Mouse (Mus musculus) embryonic facial prominence, embryonic 13.5 days (tissue): Measurements from ENCODE around the gene Dnajc28. TPM values are rescaled to one million over a fixed set of nuclear protein-coding genes. Genes with fewer than 3 reads are reported as not detected.

Experiments used
- ATAC-seq: fragments of 200-750 bp; cut with Nextera tagmentation; 2 replicates; pipeline ENCODE4 v1.8.0; 2017; ENCODE audit warnings: low read depth; ENCODE audit not compliant: insufficient number of reproducible peaks, insufficient read depth, low FRiP score, low TSS enrichment
- H3K27ac ChIP-seq: fragments of 300-500 bp; sonication (generic); 2 replicates; pipeline ENCODE4 v1.5.1; 2015; ENCODE audit warnings: moderate library complexity, mild to moderate bottlenecking, inconsistent platforms
- H3K27me3 ChIP-seq: fragments of 300-500 bp; sonication (generic); 2 replicates; pipeline ENCODE4 v1.6.1; 2015; ENCODE audit warnings: mild to moderate bottlenecking, inconsistent platforms
- H3K36me3 ChIP-seq: fragments of 300-500 bp; sonication (generic); 2 replicates; pipeline ENCODE4 v1.6.1; 2015; ENCODE audit warnings: mild to moderate bottlenecking, inconsistent platforms
- H3K4me1 ChIP-seq: fragments of 300-500 bp; sonication (generic); 2 replicates; pipeline ENCODE4 v1.6.1; 2015; ENCODE audit warnings: inconsistent platforms
- H3K4me2 ChIP-seq: fragments of 300-500 bp; sonication (generic); 2 replicates; pipeline ENCODE4 v1.6.1; 2015; ENCODE audit warnings: moderate library complexity, mild to moderate bottlenecking, inconsistent platforms
- H3K4me3 ChIP-seq: fragments of 300-500 bp; sonication (generic); 2 replicates; pipeline ENCODE4 v1.5.1; 2015; ENCODE audit warnings: mild to moderate bottlenecking, inconsistent platforms
- H3K9ac ChIP-seq: fragments of 300-500 bp; sonication (generic); 2 replicates; pipeline ENCODE4 v1.6.1; 2015; ENCODE audit warnings: mild to moderate bottlenecking, inconsistent platforms
- H3K9me3 ChIP-seq: fragments of 300-500 bp; sonication (generic); 2 replicates; pipeline ENCODE4 v1.6.1; 2016; ENCODE audit warnings: inconsistent platforms
- WGBS: fragments of 180-500 bp; shearing (Covaris S2); methylation state at CpG from one replicate; pipeline ENCODE4 v1.1.7; 2015; ENCODE audit warnings: mixed read lengths; 5-methylcytosine and 5-hydroxymethylcytosine counted together
- polyA plus RNA-seq: library from polyadenylated mRNA; unstranded; fragments of >200 nt; fragmentation: Nextera tagmentation; extraction: Ambion mirVana; gene quantifications from 2 replicates; pipeline ENCODE4 v1.2.1, GENCODE M21; 2015

Gene Dnajc28
- polyA plus RNA-seq, 1 experiment from 2014 or later: 3.5 TPM

DNA sequence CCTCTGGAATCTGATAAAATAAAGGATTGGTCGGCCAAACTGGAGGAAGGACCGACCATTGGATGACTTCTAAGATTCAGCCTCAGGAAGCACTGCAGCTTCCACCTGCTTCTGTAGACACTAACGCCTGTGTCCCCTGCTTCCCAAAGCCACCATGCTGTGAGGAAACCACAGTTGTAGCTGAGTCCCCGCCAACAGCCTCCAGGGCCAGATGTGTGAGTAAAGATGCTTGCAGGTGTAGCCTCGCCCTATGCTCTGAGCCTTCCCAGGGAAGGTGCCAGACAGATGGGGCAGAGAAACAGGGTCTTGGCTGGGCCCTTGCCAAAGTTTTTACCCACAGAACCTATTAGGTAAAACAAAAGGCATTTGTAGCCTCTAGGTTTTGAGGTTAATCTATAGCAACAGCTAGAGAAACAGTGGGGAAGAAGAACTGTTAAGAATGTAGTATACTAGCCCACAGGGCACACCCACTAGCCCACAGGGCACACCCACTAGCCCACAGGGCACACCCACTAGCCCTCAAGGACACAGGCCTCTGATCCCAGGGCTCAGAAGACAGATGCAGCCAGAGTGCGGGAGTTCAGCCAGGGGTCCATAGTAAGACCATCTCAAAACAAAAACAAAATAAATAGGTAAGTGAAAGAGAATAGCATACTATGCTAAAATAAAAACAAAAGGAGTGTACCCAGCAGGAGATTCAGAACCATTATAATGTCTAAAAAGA lies 30.9 kb downstream of the Dnajc28 start:
- H3K9ac ChIP-seq: no peak overlapping the region
- peaks cover 1% of the 10 kb centered on the region for H3K4me1 ChIP-seq
- H3K4me3 ChIP-seq: no peak overlapping the region
- no peaks in the 10 kb centered on the region for H3K9me3 ChIP-seq
- no peaks in the 10 kb centered on the region for H3K27me3 ChIP-seq
- no peak for ATAC-seq
- no peak overlapping the region for H3K4me2 ChIP-seq
- peaks cover 18% of the 10 kb centered on the region for H3K36me3 ChIP-seq
- no peak overlapping the region for H3K27ac ChIP-seq
- WGBS: 56% methylated on average over 6 of the region's 6 CpGs

DNA sequence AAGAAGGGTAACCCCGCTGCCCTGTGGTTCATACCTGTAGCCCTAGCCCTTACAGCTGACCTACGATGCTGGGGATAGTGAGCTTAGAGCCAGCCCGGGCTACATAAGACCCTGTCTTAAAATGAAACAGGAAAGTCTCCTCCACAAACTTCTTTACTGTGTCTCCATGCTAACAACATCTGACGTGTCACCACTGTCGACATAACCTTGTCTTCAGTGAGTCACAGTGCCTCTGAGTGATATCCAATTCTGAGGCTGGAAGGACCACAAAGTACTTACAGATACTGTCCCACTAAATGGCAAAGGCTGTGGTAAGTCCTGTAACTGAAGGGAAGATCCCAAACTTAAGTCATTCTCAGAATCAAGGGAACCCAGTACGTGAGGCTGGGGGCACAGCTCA lies 32.6 kb downstream of the Dnajc28 start:
- Histone ChIP-seq H3K36me3 (peaks cover 22% of the 10 kb centered on the region), H3K9ac (no peak overlapping the region), H3K4me3 (no peak overlapping the region), H3K9me3 (no peaks in the 10 kb centered on the region), H3K4me2 (no peak overlapping the region), H3K27ac (no peak overlapping the region), H3K4me1 (no peaks in the 10 kb centered on the region; the same call in 1 of the 2 replicates), H3K27me3 (no peaks in the 10 kb centered on the region)
- no peak for ATAC-seq
- WGBS: 89% methylated on average over 6 of the region's 6 CpGs

DNA sequence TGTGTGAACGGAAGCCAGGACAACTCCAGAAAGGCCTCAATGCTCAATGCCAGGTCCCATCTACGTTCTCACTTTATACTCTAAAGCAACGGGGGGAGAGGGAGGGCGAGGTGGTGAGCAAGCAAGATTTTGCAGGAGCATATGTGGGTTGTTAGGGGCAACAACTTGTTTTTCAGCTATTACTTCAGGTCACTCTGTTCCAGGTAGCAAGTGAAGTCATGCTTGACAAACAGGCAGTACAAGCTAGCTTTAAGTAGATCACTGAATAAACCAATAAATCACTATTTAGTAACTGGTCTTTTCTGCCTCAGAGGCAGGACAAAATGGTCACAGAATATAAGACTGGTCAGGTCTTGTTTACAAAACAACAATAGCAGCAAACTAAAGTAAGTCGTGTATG lies 33.2 kb downstream of the Dnajc28 start:
- WGBS: 90% methylated on average over 5 of the region's 5 CpGs
- no peak for ATAC-seq

DNA sequence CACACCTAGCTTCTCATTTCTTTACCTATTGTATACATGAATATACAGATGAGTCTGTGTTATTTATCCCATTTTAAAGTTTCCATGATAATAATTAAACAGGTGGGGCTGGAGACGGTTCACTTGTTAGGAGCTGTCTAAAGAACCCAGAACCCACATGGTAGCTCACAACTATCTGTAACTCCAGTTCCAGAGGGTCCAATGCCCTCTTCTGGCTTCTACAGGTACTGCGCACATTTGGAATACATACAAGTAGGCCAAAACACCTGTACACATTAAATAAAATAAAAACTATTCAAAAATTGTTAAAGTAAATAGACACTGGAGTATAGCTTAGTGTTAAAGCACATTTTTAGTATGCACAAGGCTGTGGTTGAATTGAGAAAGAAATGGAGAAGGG lies 36.5 kb downstream of the Dnajc28 start:
- Histone ChIP-seq H3K4me2 (no peak overlapping the region), H3K27me3 (no peaks in the 10 kb centered on the region), H3K9ac (no peak overlapping the region), H3K27ac (no peak overlapping the region), H3K4me1 (no peaks in the 10 kb centered on the region), H3K9me3 (no peaks in the 10 kb centered on the region), H3K36me3 (peaks cover 30% of the 10 kb centered on the region), H3K4me3 (no peak overlapping the region)
- no peak for ATAC-seq
- 62% methylated on average over 2 of the region's 2 CpGs for WGBS

More for the DNA sequence above, 33.2 kb downstream of the Dnajc28 start:
- no peaks in the 10 kb centered on the region; the same call in 1 of the 2 replicates for H3K4me1 ChIP-seq
- no peaks in the 10 kb centered on the region for H3K27me3 ChIP-seq
- H3K27ac ChIP-seq: no peak overlapping the region
- H3K36me3 ChIP-seq: peaks cover 26% of the 10 kb centered on the region
- H3K4me3 ChIP-seq: no peak overlapping the region
- no peak overlapping the region for H3K4me2 ChIP-seq
- H3K9me3 ChIP-seq: no peaks in the 10 kb centered on the region
- no peak overlapping the region for H3K9ac ChIP-seq

DNA sequence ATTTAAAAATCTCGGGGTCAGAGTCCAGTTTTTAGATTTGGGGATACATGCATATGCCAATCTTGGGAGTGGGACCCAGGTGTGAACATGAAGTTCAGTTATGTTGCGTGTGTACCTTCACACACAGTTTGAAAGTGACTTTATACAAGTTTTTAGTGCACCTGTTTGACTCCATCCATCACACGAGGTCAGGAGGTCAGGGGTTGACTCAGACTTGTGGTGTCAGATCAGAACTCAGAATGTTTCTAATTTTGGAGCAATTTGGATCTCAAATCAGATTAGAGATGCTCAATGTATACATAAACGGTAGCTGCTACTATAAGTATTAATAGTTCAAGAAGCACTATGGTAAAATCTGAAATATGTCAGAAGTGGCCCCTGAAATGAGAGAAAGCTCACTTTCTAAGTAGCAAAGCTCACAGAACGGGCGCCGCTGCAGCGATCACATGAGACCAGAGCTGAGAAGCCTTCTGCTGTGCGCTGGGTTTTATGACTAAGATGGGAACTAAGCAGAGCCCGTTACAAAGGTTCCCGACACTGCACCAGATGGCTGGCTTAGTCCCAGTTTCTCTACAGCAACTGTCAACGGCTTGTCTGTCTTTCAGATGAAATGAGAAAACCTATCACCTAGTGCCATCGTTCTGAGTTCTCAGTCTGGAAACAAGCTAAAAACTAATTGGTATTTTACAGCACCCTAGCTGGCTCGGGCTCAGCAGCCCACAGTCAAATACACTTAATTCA lies 39.7 kb downstream of the Dnajc28 start:
- no peaks in the 10 kb centered on the region for H3K4me1 ChIP-seq
- no peak overlapping the region for H3K27ac ChIP-seq
- no peak for ATAC-seq
- no peaks in the 10 kb centered on the region for H3K27me3 ChIP-seq
- no peak overlapping the region for H3K4me3 ChIP-seq
- no peak overlapping the region for H3K4me2 ChIP-seq
- no peak overlapping the region for H3K9ac ChIP-seq
- no peaks in the 10 kb centered on the region for H3K9me3 ChIP-seq
- 75% methylated on average over 14 of the region's 14 CpGs for WGBS
- H3K36me3 ChIP-seq: peaks cover 32% of the 10 kb centered on the region

DNA sequence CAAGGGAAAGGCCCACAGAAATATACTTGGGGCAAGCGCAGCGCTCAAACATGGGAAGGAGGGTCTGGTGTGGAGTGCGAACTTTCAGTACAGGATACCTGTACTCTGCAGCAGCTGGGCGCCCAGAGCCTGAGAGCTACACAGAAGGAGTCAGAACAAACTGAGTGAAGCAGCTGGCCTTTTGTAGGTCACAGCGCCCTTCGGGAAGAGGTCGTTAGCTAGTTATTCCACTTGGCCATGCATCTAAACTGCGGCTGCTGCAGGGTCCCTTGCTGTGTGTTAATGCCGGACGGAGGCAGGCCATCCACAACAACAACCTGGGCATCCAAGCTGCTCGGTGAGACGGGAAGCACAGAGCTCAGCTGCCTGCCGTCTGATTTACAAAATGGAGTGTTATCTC lies 43.7 kb downstream of the Dnajc28 start:
- H3K4me2 ChIP-seq: no peak overlapping the region
- no peaks in the 10 kb centered on the region for H3K27me3 ChIP-seq
- no peak for ATAC-seq
- H3K9me3 ChIP-seq: no peaks in the 10 kb centered on the region
- H3K27ac ChIP-seq: no peak overlapping the region
- H3K36me3 ChIP-seq: peaks cover 33% of the 10 kb centered on the region
- H3K9ac ChIP-seq: no peak overlapping the region
- 79% methylated on average over 13 of the region's 13 CpGs for WGBS
- H3K4me1 ChIP-seq: no peaks in the 10 kb centered on the region
- H3K4me3 ChIP-seq: no peak overlapping the region

DNA sequence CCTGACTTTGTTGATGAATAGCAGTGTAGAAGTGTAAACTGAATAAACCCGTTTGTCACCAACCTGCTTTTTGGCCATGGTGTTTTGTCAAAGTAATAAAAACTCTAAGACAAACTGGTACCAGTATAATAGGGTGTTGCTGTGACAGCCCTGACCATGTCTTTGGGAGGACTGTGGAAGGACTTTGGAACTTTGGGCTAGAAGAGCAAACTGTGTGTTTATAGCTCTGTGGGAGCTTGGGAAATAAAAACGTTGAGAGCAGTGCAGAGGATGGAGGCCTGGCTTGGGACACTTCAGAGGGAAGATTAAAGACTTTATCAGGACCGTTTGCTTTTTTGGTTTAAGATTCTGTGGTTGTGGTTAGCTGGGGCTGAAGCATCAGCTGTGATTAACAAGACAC lies 47.7 kb downstream of the Dnajc28 start:
- Histone ChIP-seq H3K27me3 (no peaks in the 10 kb centered on the region), H3K4me3 (no peak overlapping the region), H3K4me1 (peaks cover 7% of the 10 kb centered on the region; the same call in 1 of the 2 replicates), H3K36me3 (peaks cover 21% of the 10 kb centered on the region; the same call in 1 of the 2 replicates), H3K9ac (no peak overlapping the region), H3K27ac (no peak overlapping the region), H3K9me3 (no peaks in the 10 kb centered on the region), H3K4me2 (no peak overlapping the region)
- WGBS: 75% methylated on average over 3 of the region's 3 CpGs
- no peak for ATAC-seq

DNA sequence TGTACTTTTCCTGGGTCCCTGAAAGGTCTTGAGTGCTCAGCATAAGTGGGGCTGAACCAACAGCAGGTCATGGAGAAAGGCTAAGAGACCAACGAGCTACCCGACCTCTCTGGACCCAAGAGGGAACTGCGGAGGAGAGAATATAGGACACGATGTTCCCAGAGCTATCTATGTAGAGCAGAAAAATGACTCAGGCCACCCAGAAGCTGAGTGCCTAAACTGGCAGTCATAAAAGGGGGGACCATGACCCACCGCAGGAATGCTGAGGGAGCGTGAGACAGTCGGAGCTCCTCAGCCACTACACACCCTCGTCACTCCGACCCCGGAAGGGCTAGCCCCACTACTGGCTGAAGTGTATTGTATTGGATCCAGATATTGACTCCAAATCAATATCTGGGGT lies 49.9 kb downstream of the Dnajc28 start:
- Histone ChIP-seq H3K9ac (no peak overlapping the region), H3K4me3 (no peak overlapping the region), H3K36me3 (peaks cover 19% of the 10 kb centered on the region), H3K9me3 (no peaks in the 10 kb centered on the region), H3K27me3 (no peaks in the 10 kb centered on the region), H3K27ac (no peak overlapping the region), H3K4me2 (no peak overlapping the region), H3K4me1 (peaks cover 7% of the 10 kb centered on the region; the same call in 1 of the 2 replicates)
- 89% methylated on average over 10 of the region's 10 CpGs for WGBS
- ATAC-seq: no peak

DNA sequence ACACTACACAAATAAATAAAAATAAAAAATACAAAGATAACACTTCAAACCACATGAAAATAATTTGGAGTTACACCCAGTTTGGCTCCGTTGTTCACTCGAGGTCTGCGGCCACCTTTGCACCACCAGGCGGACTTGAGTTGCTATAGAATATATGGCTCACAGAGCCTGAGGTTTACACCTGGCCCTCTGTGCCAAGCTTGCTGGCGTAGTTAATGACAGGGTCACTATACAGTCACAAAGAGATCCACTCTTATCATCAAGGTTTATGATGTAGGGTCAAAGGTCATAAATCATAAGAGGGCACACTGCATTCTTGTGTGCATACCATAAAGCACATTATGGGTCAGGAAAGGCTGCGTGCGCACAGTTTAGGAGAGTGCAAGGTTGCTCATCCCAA lies 52.8 kb downstream of the Dnajc28 start:
- WGBS: 86% methylated on average over 7 of the region's 7 CpGs

DNA sequence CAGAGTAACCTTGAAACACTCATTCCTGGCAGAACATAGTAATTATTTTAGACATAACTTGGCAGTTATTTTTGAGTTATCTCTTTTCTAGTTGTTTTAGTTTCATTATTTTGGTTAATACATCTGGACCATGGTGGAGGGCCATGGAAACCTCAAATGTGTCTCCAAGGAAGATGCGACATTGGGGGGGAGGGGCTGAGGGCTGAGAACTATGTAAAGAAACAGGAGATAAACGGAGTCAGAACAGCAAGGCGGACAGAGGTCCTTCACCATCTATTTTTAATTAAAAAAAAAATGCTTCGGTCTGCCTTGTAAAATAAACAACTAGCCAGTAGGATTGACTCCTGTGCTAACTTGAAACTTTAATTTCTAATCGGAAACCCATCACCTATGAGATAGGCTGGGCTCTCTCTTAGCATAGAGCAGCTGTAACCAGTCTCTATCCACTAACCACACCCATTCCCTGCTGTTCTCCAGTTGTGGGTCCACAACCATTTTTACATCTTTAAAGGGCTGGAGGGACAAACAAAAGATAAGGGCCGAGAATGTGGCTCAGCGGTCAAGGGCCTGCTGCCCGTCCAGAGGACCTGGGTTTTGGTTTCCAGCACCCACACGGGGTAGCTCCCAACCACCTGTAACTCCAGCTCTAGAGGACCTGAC lies 53.4 kb downstream of the Dnajc28 start:
- H3K4me1 ChIP-seq: peaks cover 7% of the 10 kb centered on the region; the same call in 1 of the 2 replicates
- H3K27ac ChIP-seq: no peak overlapping the region
- no peak overlapping the region for H3K4me3 ChIP-seq
- peaks cover 42% of the 10 kb centered on the region for H3K36me3 ChIP-seq
- no peak for ATAC-seq
- H3K9ac ChIP-seq: no peak overlapping the region
- 80% methylated on average over 9 of the region's 9 CpGs for WGBS
- H3K4me2 ChIP-seq: no peak overlapping the region
- no peaks in the 10 kb centered on the region for H3K27me3 ChIP-seq
- no peaks in the 10 kb centered on the region for H3K9me3 ChIP-seq

More for the DNA sequence above, 52.8 kb downstream of the Dnajc28 start:
- H3K4me3 ChIP-seq: no peak overlapping the region
- no peak overlapping the region for H3K27ac ChIP-seq
- H3K36me3 ChIP-seq: peaks cover 38% of the 10 kb centered on the region
- peaks cover 7% of the 10 kb centered on the region; the same call in 1 of the 2 replicates for H3K4me1 ChIP-seq
- ATAC-seq: no peak
- no peak overlapping the region for H3K9ac ChIP-seq
- no peak overlapping the region for H3K4me2 ChIP-seq
- no peaks in the 10 kb centered on the region for H3K27me3 ChIP-seq
- no peaks in the 10 kb centered on the region for H3K9me3 ChIP-seq

DNA sequence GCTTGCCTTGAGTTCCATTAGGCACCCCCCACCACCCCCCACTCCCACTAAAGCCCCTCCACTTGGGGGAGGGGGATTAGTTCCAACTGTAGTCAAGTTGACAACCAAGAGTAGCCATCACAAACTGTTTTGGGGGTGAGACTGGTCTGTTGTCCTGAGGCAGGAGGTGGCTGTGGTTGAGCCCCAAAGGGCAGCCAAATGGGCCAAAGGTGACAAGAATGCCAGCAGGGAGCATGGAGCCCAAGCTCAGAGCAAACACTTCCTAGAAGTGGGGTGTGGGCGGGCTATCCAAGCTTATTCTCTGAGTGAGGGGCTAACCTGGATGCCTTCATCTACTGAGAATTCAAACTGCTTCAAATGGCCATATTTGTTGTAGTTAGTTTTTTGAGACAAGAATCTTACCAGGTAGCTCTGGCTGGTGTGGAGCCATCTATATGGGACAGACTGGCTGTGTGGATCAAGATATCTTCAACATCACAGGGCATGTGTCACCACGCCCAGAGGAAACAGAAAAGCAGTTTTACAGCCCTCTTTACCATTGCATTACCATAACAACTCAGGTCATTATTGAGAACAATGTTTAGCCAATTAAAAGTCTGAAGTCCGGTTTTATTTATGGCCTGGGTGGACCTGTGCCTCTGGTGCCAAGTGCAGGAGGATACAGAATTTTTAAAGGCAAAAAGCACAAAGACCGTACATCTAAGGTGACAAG lies 54.1 kb downstream of the Dnajc28 start:
- no peak for ATAC-seq
- Histone ChIP-seq H3K4me3 (no peak overlapping the region), H3K9me3 (no peaks in the 10 kb centered on the region), H3K4me1 (peaks cover 7% of the 10 kb centered on the region; the same call in 1 of the 2 replicates), H3K27me3 (no peaks in the 10 kb centered on the region), H3K27ac (no peak overlapping the region), H3K9ac (no peak overlapping the region), H3K4me2 (no peak overlapping the region), H3K36me3 (peaks cover 49% of the 10 kb centered on the region)
- 84% methylated on average over 4 of the region's 4 CpGs for WGBS
